ENCODE assay signal across 9 mouse cellular contexts in the genomic region with DNA sequence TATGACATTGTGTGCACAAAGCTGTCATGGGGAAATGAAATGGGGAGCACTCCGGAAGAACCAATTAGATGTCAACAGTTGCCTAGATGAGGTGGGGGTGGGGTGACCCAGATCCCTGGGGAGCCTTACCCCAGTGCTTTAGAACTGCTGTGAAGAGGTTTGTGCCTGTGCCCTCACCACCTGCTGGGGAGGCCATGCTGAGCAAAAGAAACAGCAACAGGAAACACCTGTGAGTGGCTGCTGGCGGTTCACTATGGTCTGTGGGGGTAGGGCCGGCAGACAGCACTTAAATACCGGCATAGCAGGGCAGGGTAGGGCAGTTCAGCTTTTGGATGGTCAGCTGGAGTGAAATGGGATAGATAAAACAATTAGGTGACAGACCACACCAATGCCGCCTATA. TPM values are rescaled to one million over a fixed set of nuclear protein-coding genes. Genes with fewer than 3 reads are reported as not detected.
DNase-seq lines count a peak whose midpoint lies in the region; ATAC-seq and TF ChIP-seq lines count a peak whose summit lies in the region.
"Had no signal": no experiment of that assay in that cellular context is flagged by ENCODE, and none has a peak within 500 bp of the region (broad histone marks: within the 10 kb centered on the region; RNA-seq: fewer than 3 reads in every experiment).

No protein-coding gene starts in this region.

- H3K4me2 ChIP-seq in hindbrain, embryonic 12.5 days (replicated peaks), result no peak overlapping the region; the same call in 1 of the 2 replicates
- H3K4me2 ChIP-seq in hindbrain, embryonic 16.5 days (ENCODE audit: low read length), result no peak overlapping the region
- no peak overlapping the region for H3K4me2 ChIP-seq in forebrain, embryonic 15.5 days (replicated peaks)
- no peak overlapping the region for H3K4me2 ChIP-seq in lung, embryonic 14.5 days

- intact Hi-C loops in left cerebral cortex, postnatal 25 days (cut with DNase I), result loop anchor here (2.0 to 5.0 kb wide), 2 partner anchors 56 to 72 kb away; a partner anchor contains a TSS

- H3K4me1 ChIP-seq in hindbrain, embryonic 12.5 days, result peaks cover 44% of the 10 kb centered on the region
- peaks cover 7% of the 10 kb centered on the region; the same call in 1 of the 2 replicates for H3K4me1 ChIP-seq in hindbrain, embryonic 16.5 days (ENCODE audit: control insufficient read depth, insufficient read depth, low read depth, low read length)
- H3K4me1 ChIP-seq in ES-Bruce4 (ENCODE audit: control insufficient read depth, insufficient read depth, low read length), result peaks cover 3% of the 10 kb centered on the region
- H3K4me1 ChIP-seq in forebrain, embryonic 15.5 days, result peaks cover 37% of the 10 kb centered on the region
- H3K4me1 ChIP-seq in lung, embryonic 14.5 days (ENCODE audit: insufficient read depth), result peaks cover 7% of the 10 kb centered on the region; the same call in 1 of the 2 replicates

- no peak for TF ChIP-seq POLR2A in ES-Bruce4 (IDR thresholded peaks at IDR 0.05; ENCODE audit: insufficient read depth, low read length)

- peaks cover 42% of the 10 kb centered on the region for H3K36me3 ChIP-seq in hindbrain, embryonic 12.5 days
- H3K36me3 ChIP-seq in hindbrain, embryonic 16.5 days (ENCODE audit: control insufficient read depth, insufficient read depth, low read length), result peaks cover 34% of the 10 kb centered on the region
- no peaks in the 10 kb centered on the region for H3K36me3 ChIP-seq in ES-Bruce4 (ENCODE audit: control insufficient read depth, insufficient read depth, low read length, poor library complexity, severe bottlenecking)
- peaks cover 32% of the 10 kb centered on the region for H3K36me3 ChIP-seq in forebrain, embryonic 15.5 days
- H3K36me3 ChIP-seq in lung, embryonic 14.5 days (ENCODE audit: insufficient read depth), result peaks cover 51% of the 10 kb centered on the region

- no peak for TF ChIP-seq CTCF in ES-Bruce4 (IDR thresholded peaks at IDR 0.05; ENCODE audit: low read depth, low read length)
- TF ChIP-seq CTCF in lung, embryonic 14.5 days (IDR thresholded peaks at IDR 0.05; ENCODE audit: low read depth), result no peak

- peak overlapping the region; percentile 23; the same call in 1 of the 2 replicates for H3K9ac ChIP-seq in hindbrain, embryonic 12.5 days
- H3K9ac ChIP-seq in hindbrain, embryonic 16.5 days (ENCODE audit: low read depth, low read length), result no peak overlapping the region
- H3K9ac ChIP-seq in ES-Bruce4 (ENCODE audit: low read depth, poor library complexity, severe bottlenecking), result no peak overlapping the region
- H3K9ac ChIP-seq in forebrain, embryonic 15.5 days (replicated peaks), result no peak overlapping the region
- H3K9ac ChIP-seq in lung, embryonic 14.5 days, result no peak overlapping the region

- H3K9me3 ChIP-seq in hindbrain, embryonic 12.5 days (replicated peaks), result no peaks in the 10 kb centered on the region
- H3K9me3 ChIP-seq in hindbrain, embryonic 16.5 days (ENCODE audit: control insufficient read depth, low read length), result no peaks in the 10 kb centered on the region
- H3K9me3 ChIP-seq in ES-Bruce4 (replicated peaks; ENCODE audit: control insufficient read depth, insufficient read depth, low read length, poor library complexity, severe bottlenecking), result no peaks in the 10 kb centered on the region
- no peaks in the 10 kb centered on the region for H3K9me3 ChIP-seq in forebrain, embryonic 15.5 days
- no peaks in the 10 kb centered on the region for H3K9me3 ChIP-seq in lung, embryonic 14.5 days (ENCODE audit: low read depth, low read length)

- H3K27ac ChIP-seq in hindbrain, embryonic 12.5 days, result 0 out of 2 replicates have a peak overlapping the region, but pooled peaks have one; percentile 14
- no peak overlapping the region; the same call in 1 of the 2 replicates for H3K27ac ChIP-seq in hindbrain, embryonic 16.5 days (ENCODE audit: low read depth, low read length)
- H3K27ac ChIP-seq in ES-Bruce4 (ENCODE audit: insufficient read depth, low read length), result peak overlapping the region; percentile 52
- H3K27ac ChIP-seq in forebrain, embryonic 15.5 days (replicated peaks), result peak overlapping the region; percentile 74; the same call in 1 of the 2 replicates
- H3K27ac ChIP-seq in lung, embryonic 14.5 days (ENCODE audit: low read depth), result no peak overlapping the region
- H3K27ac ChIP-seq: macrophage had no signal

- peak; percentile 42 for DNase-seq in lung, embryonic 14.5 days
- peak; percentile 72 to 81 for DNase-seq in spleen, postnatal 4 days (ENCODE audit: low spot score in 2 of 2)
- no peak for DNase-seq in urinary bladder, postnatal 25 days (ENCODE audit: low spot score)
- DNase-seq in left cerebral cortex, postnatal 25 days (ENCODE audit: low spot score in 2 of 2), result no peak

- WGBS in hindbrain, embryonic 12.5 days, result 26% methylated on average over 5 of the region's 5 CpGs
- 38% methylated on average over 5 of the region's 5 CpGs for WGBS in hindbrain, embryonic 16.5 days
- 24% methylated on average over 5 of the region's 5 CpGs for WGBS in forebrain, embryonic 15.5 days
- 31% methylated on average over 5 of the region's 5 CpGs for WGBS in lung, embryonic 14.5 days

- no peak overlapping the region for H3K4me3 ChIP-seq in hindbrain, embryonic 12.5 days
- no peak overlapping the region for H3K4me3 ChIP-seq in hindbrain, embryonic 16.5 days (ENCODE audit: low read length)
- H3K4me3 ChIP-seq in ES-Bruce4 (ENCODE audit: low read depth, low read length), result no peak overlapping the region
- no peak overlapping the region for H3K4me3 ChIP-seq in forebrain, embryonic 15.5 days
- no peak overlapping the region for H3K4me3 ChIP-seq in lung, embryonic 14.5 days (ENCODE audit: low read depth, low read length)

- ATAC-seq in hindbrain, embryonic 12.5 days (ENCODE audit: low FRiP score), result no peak
- no peak for ATAC-seq in hindbrain, embryonic 16.5 days
- no peak for ATAC-seq in forebrain, embryonic 15.5 days (replicated peaks)
- ATAC-seq in lung, embryonic 14.5 days (ENCODE audit: insufficient read depth), result peak; percentile 7; the same call in 1 of the 2 replicates

- peak; percentile 90 for TF ChIP-seq EP300 in ES-Bruce4 (IDR thresholded peaks at IDR 0.05; ENCODE audit: insufficient read depth, low read depth, low read length)

- H3K27me3 ChIP-seq in hindbrain, embryonic 12.5 days, result no peaks in the 10 kb centered on the region
- H3K27me3 ChIP-seq in hindbrain, embryonic 16.5 days (replicated peaks; ENCODE audit: control insufficient read depth, insufficient read depth, low read length), result no peaks in the 10 kb centered on the region
- H3K27me3 ChIP-seq in ES-Bruce4 (ENCODE audit: control insufficient read depth, insufficient read depth, low read length, poor library complexity, severe bottlenecking), result no peaks in the 10 kb centered on the region
- no peaks in the 10 kb centered on the region for H3K27me3 ChIP-seq in forebrain, embryonic 15.5 days
- H3K27me3 ChIP-seq in lung, embryonic 14.5 days (ENCODE audit: insufficient read depth, low read length), result no peaks in the 10 kb centered on the region

RNA-seq across cellular contexts. Expression of a gene that starts 13.2 kb away (rescaled TPM):
- 132 and 139 TPM in 2 replicates for polyA plus RNA-seq in hindbrain, embryonic 12.5 days (2016; fragmentation: Nextera tagmentation; extraction: Ambion mirVana)
- polyA plus RNA-seq in hindbrain, embryonic 16.5 days (2015; fragmentation: Nextera tagmentation; extraction: Ambion mirVana), result 92.7 and 93.4 TPM in 2 replicates
- 105 and 123 TPM in 2 replicates for polyA plus RNA-seq in ES-Bruce4 (2011; ENCODE audit: insufficient read depth, insufficient read length, low read depth, missing spikeins)
- polyA plus RNA-seq in forebrain, embryonic 15.5 days (2015; fragmentation: Nextera tagmentation; extraction: Ambion mirVana), result 150 and 152 TPM in 2 replicates
- polyA plus RNA-seq in lung, embryonic 14.5 days (2014; fragmentation: Nextera tagmentation; extraction: Ambion mirVana), result 127 and 129 TPM in 2 replicates
- 10 to 100 TPM; 63.7 to 68.5 TPM for total RNA-seq in left cerebral cortex, postnatal 25 days (2021)

RNA-seq across cellular contexts. Expression of a gene that starts 14.1 kb away (rescaled TPM):
- polyA plus RNA-seq in hindbrain, embryonic 12.5 days (2016; fragmentation: Nextera tagmentation; extraction: Ambion mirVana), result 1.3 TPM in 2 replicates
- 0.75 and 1.4 TPM in 2 replicates for polyA plus RNA-seq in hindbrain, embryonic 16.5 days (2015; fragmentation: Nextera tagmentation; extraction: Ambion mirVana)
- not detected in 2 replicates for polyA plus RNA-seq in ES-Bruce4 (2011; ENCODE audit: insufficient read depth, insufficient read length, low read depth, missing spikeins)
- 0.47 and 0.69 TPM in 2 replicates for polyA plus RNA-seq in forebrain, embryonic 15.5 days (2015; fragmentation: Nextera tagmentation; extraction: Ambion mirVana)
- polyA plus RNA-seq in lung, embryonic 14.5 days (2014; fragmentation: Nextera tagmentation; extraction: Ambion mirVana), result 0.69 and 0.89 TPM in 2 replicates
- total RNA-seq in left cerebral cortex, postnatal 25 days (2021), result not detected
- polyA plus RNA-seq: macrophage had no signal

RNA-seq across cellular contexts. Expression of a gene that starts 18.1 kb away (rescaled TPM):
- 21.7 and 22.6 TPM in 2 replicates for polyA plus RNA-seq in hindbrain, embryonic 12.5 days (2016; fragmentation: Nextera tagmentation; extraction: Ambion mirVana)
- 37.2 and 41.7 TPM in 2 replicates for polyA plus RNA-seq in hindbrain, embryonic 16.5 days (2015; fragmentation: Nextera tagmentation; extraction: Ambion mirVana)
- 26.5 and 27.5 TPM in 2 replicates for polyA plus RNA-seq in ES-Bruce4 (2011; ENCODE audit: insufficient read depth, insufficient read length, low read depth, missing spikeins)
- polyA plus RNA-seq in forebrain, embryonic 15.5 days (2015; fragmentation: Nextera tagmentation; extraction: Ambion mirVana), result 26.5 and 29.0 TPM in 2 replicates
- 32.1 and 33.7 TPM in 2 replicates for polyA plus RNA-seq in lung, embryonic 14.5 days (2014; fragmentation: Nextera tagmentation; extraction: Ambion mirVana)
- total RNA-seq in left cerebral cortex, postnatal 25 days (2021), result 10 to 100 TPM; 77.0 to 81.5 TPM

RNA-seq across cellular contexts. Expression of a gene that starts 57.3 kb away (rescaled TPM):
- 117 and 127 TPM in 2 replicates for polyA plus RNA-seq in hindbrain, embryonic 12.5 days (2016; fragmentation: Nextera tagmentation; extraction: Ambion mirVana)
- 250 and 273 TPM in 2 replicates for polyA plus RNA-seq in hindbrain, embryonic 16.5 days (2015; fragmentation: Nextera tagmentation; extraction: Ambion mirVana)
- polyA plus RNA-seq in ES-Bruce4 (2011; ENCODE audit: insufficient read depth, insufficient read length, low read depth, missing spikeins), result 78.4 and 86.5 TPM in 2 replicates
- polyA plus RNA-seq in forebrain, embryonic 15.5 days (2015; fragmentation: Nextera tagmentation; extraction: Ambion mirVana), result 184 and 193 TPM in 2 replicates
- polyA plus RNA-seq in lung, embryonic 14.5 days (2014; fragmentation: Nextera tagmentation; extraction: Ambion mirVana), result 74.6 and 81.0 TPM in 2 replicates
- 100 to 1,000 TPM; 317 to 340 TPM for total RNA-seq in left cerebral cortex, postnatal 25 days (2021)

Comparison
In these comparisons a context has a peak if more than half of its experiments do, and no peak if none do; other contexts are left out.
1. H3K27ac ChIP-seq: peak in hindbrain, embryonic 12.5 days (single experiment), ES-Bruce4 (single experiment) and forebrain, embryonic 15.5 days (single experiment); none in hindbrain, embryonic 16.5 days (single experiment) and lung, embryonic 14.5 days (single experiment).
2. DNase-seq: peak in lung, embryonic 14.5 days (single experiment) and spleen, postnatal 4 days (2 of 2); none in urinary bladder, postnatal 25 days (single experiment) and left cerebral cortex, postnatal 25 days (0 of 2).